Mouse (Mus musculus) neural tube, embryonic 14.5 days (tissue): ENCODE results near the gene Exoc4. TPM values are rescaled to one million over a fixed set of nuclear protein-coding genes. Genes with fewer than 3 reads are reported as not detected.

Experiments used
- ATAC-seq: fragments of 200-750 bp; cut with Nextera tagmentation; 2 replicates; pipeline ENCODE4 v1.8.0; 2017; ENCODE audit warnings: low read depth, mild to moderate bottlenecking, moderate TSS enrichment, moderate library complexity
- H3K27ac ChIP-seq: fragments of 300-500 bp; sonication (generic); 2 replicates; pipeline ENCODE4 v1.5.1; 2014; ENCODE audit warnings: low read depth, mild to moderate bottlenecking, control low read depth, low read length, moderate library complexity, mixed read lengths
- H3K27me3 ChIP-seq: fragments of 300-500 bp; sonication (generic); 2 replicates; pipeline ENCODE4 v1.6.1; 2014; ENCODE audit warnings: low read length; ENCODE audit not compliant: control insufficient read depth, insufficient read depth
- H3K36me3 ChIP-seq: fragments of 300-500 bp; sonication (generic); 2 replicates; pipeline ENCODE4 v1.6.1; 2014; ENCODE audit warnings: low read length, mixed read lengths; ENCODE audit not compliant: control insufficient read depth, insufficient read depth
- H3K4me1 ChIP-seq: fragments of 300-500 bp; sonication (generic); 2 replicates; pipeline ENCODE4 v1.6.1; 2014; ENCODE audit warnings: low read length; ENCODE audit not compliant: control insufficient read depth, insufficient read depth
- H3K4me2 ChIP-seq: fragments of 300-500 bp; sonication (generic); 2 replicates; pipeline ENCODE4 v1.6.1; 2014; ENCODE audit warnings: mild to moderate bottlenecking, low read depth, low read length, control low read depth
- H3K4me3 ChIP-seq: fragments of 300-500 bp; sonication (generic); 2 replicates; pipeline ENCODE4 v1.5.1; 2014; ENCODE audit warnings: low read depth, low read length, control low read depth, mixed read lengths
- H3K9ac ChIP-seq: fragments of 300-500 bp; sonication (generic); replicated peaks from 2 replicates; pipeline ENCODE4 v1.6.1; 2014; ENCODE audit warnings: low read depth, mild to moderate bottlenecking, control low read depth, low read length, mixed read lengths
- H3K9me3 ChIP-seq: fragments of 300-500 bp; sonication (generic); 2 replicates; pipeline ENCODE4 v1.6.1; 2016; ENCODE audit warnings: low read length; ENCODE audit not compliant: control insufficient read depth
- WGBS: fragments of 180-500 bp; shearing (Covaris S2); extraction: QIAGEN DNeasy Blood & Tissue Kit; methylation state at CpG from one replicate; pipeline ENCODE4 v1.1.7; 2014; 5-methylcytosine and 5-hydroxymethylcytosine counted together
- polyA plus RNA-seq: library from polyadenylated mRNA; unstranded; fragments of >200 nt; fragmentation: Nextera tagmentation; extraction: Ambion mirVana; gene quantifications from 2 replicates; pipeline ENCODE4 v1.2.1, GENCODE M21; 2014

The Exoc4 gene
- polyA plus RNA-seq, 1 experiment from 2014 or later = 37.0 TPM

GRCm38 (mm10) chr6:33468480-33468879, 219.6 kb downstream of the Exoc4 start:
- Histone ChIP-seq H3K36me3 (no peaks in the 10 kb centered on the region), H3K27me3 (no peaks in the 10 kb centered on the region), H3K27ac (no peak overlapping the region), H3K4me3 (no peak overlapping the region), H3K9ac (no peak overlapping the region), H3K9me3 (no peaks in the 10 kb centered on the region), H3K4me2 (no peak overlapping the region), H3K4me1 (peaks cover 4% of the 10 kb centered on the region; the same call in 1 of the 2 replicates)
- ATAC-seq = no peak
- 88% methylated on average over 5 of the region's 5 CpGs for WGBS

GRCm38 (mm10) chr6:33476134-33476533, 227.2 kb downstream of the Exoc4 start:
- Histone ChIP-seq H3K27me3 (no peaks in the 10 kb centered on the region), H3K9ac (no peak overlapping the region), H3K9me3 (no peaks in the 10 kb centered on the region), H3K4me2 (no peak overlapping the region), H3K4me1 (no peaks in the 10 kb centered on the region), H3K4me3 (no peak overlapping the region), H3K36me3 (no peaks in the 10 kb centered on the region), H3K27ac (no peak overlapping the region)
- no peak for ATAC-seq
- WGBS = 89% methylated on average over 2 of the region's 2 CpGs

GRCm38 (mm10) chr6:33484568-33484967, 235.7 kb downstream of the Exoc4 start:
- H3K36me3 ChIP-seq = no peaks in the 10 kb centered on the region
- H3K4me2 ChIP-seq = no peak overlapping the region
- ATAC-seq = no peak
- H3K27me3 ChIP-seq = no peaks in the 10 kb centered on the region
- no peak overlapping the region for H3K27ac ChIP-seq
- no peak overlapping the region for H3K4me3 ChIP-seq
- H3K9ac ChIP-seq = no peak overlapping the region
- 63% methylated on average over 9 of the region's 9 CpGs for WGBS
- H3K9me3 ChIP-seq = no peaks in the 10 kb centered on the region
- no peaks in the 10 kb centered on the region for H3K4me1 ChIP-seq

- H3K4me3 ChIP-seq = no peak overlapping the region
- H3K9me3 ChIP-seq = no peaks in the 10 kb centered on the region
- no peak for ATAC-seq
- no peaks in the 10 kb centered on the region for H3K4me1 ChIP-seq
- no peaks in the 10 kb centered on the region for H3K27me3 ChIP-seq
- H3K27ac ChIP-seq = no peak overlapping the region
- no peak overlapping the region for H3K4me2 ChIP-seq
- no peak overlapping the region for H3K9ac ChIP-seq
- no peaks in the 10 kb centered on the region for H3K36me3 ChIP-seq
- WGBS = 95% methylated on average over 2 of the region's 2 CpGs
These were observed 240.9 kb downstream of the Exoc4 start for GRCm38 (mm10) chr6:33489788-33490187.

- H3K27me3 ChIP-seq = no peaks in the 10 kb centered on the region
- WGBS = 43% methylated on average over 6 of the region's 6 CpGs
- H3K36me3 ChIP-seq = no peaks in the 10 kb centered on the region
- H3K4me2 ChIP-seq = no peak overlapping the region
- H3K9me3 ChIP-seq = no peaks in the 10 kb centered on the region
- no peak overlapping the region for H3K9ac ChIP-seq
- no peak overlapping the region for H3K4me3 ChIP-seq
- ATAC-seq = no peak
- H3K4me1 ChIP-seq = no peaks in the 10 kb centered on the region
- H3K27ac ChIP-seq = no peak overlapping the region
These were observed 247.4 kb downstream of the Exoc4 start for GRCm38 (mm10) chr6:33496141-33496855.

GRCm38 (mm10) chr6:33497348-33497747, 248.5 kb downstream of the Exoc4 start:
- Histone ChIP-seq H3K4me2 (no peak overlapping the region), H3K9ac (no peak overlapping the region), H3K27me3 (no peaks in the 10 kb centered on the region), H3K36me3 (no peaks in the 10 kb centered on the region), H3K4me1 (no peaks in the 10 kb centered on the region), H3K4me3 (no peak overlapping the region), H3K27ac (no peak overlapping the region), H3K9me3 (no peaks in the 10 kb centered on the region)
- no peak for ATAC-seq

GRCm38 (mm10) chr6:33502388-33502787, 253.5 kb downstream of the Exoc4 start:
- Histone ChIP-seq H3K9ac (no peak overlapping the region), H3K9me3 (no peaks in the 10 kb centered on the region), H3K4me1 (no peaks in the 10 kb centered on the region), H3K36me3 (no peaks in the 10 kb centered on the region), H3K4me2 (no peak overlapping the region), H3K27ac (no peak overlapping the region), H3K4me3 (no peak overlapping the region), H3K27me3 (no peaks in the 10 kb centered on the region)
- WGBS = 83% methylated on average over 4 of the region's 4 CpGs
- ATAC-seq = no peak

GRCm38 (mm10) chr6:33503381-33503780, 254.5 kb downstream of the Exoc4 start:
- no peak for ATAC-seq
- no peaks in the 10 kb centered on the region for H3K36me3 ChIP-seq
- WGBS = 86% methylated on average over 3 of the region's 3 CpGs

GRCm38 (mm10) chr6:33507134-33507533, 258.2 kb downstream of the Exoc4 start:
- H3K9ac ChIP-seq = no peak overlapping the region
- ATAC-seq = no peak
- H3K4me3 ChIP-seq = no peak overlapping the region
- H3K27me3 ChIP-seq = no peaks in the 10 kb centered on the region
- no peaks in the 10 kb centered on the region for H3K4me1 ChIP-seq
- no peaks in the 10 kb centered on the region for H3K9me3 ChIP-seq
- H3K27ac ChIP-seq = no peak overlapping the region
- H3K36me3 ChIP-seq = no peaks in the 10 kb centered on the region
- no peak overlapping the region for H3K4me2 ChIP-seq

More at GRCm38 (mm10) chr6:33503381-33503780, 254.5 kb downstream of the Exoc4 start:
- no peak overlapping the region for H3K4me3 ChIP-seq
- H3K27me3 ChIP-seq = no peaks in the 10 kb centered on the region
- no peak overlapping the region for H3K27ac ChIP-seq
- H3K4me1 ChIP-seq = no peaks in the 10 kb centered on the region
- no peak overlapping the region for H3K9ac ChIP-seq
- no peaks in the 10 kb centered on the region for H3K9me3 ChIP-seq
- no peak overlapping the region for H3K4me2 ChIP-seq
